Mouse (Mus musculus) myocyte (in vitro differentiated cells): Measurements from ENCODE around the gene Rfx1.

Experiments
- CEBPB ChIP-seq: IDR thresholded peaks from 2 replicates; pipeline ENCODE4 v1.6.1; 2011; ENCODE audit warnings: mild to moderate bottlenecking, moderate library complexity; ENCODE audit not compliant: poor library complexity, insufficient read depth, severe bottlenecking
- E2F4 ChIP-seq: IDR thresholded peaks from one replicate; pipeline ENCODE4 v1.6.1; 2011; ENCODE audit warnings: mild to moderate bottlenecking, control low read depth, moderate library complexity; ENCODE audit not compliant: insufficient read depth
- MAX ChIP-seq: IDR thresholded peaks from one replicate; pipeline ENCODE4 v1.6.1; 2011; ENCODE audit warnings: low read depth, mild to moderate bottlenecking, control low read depth
- MYOD1 ChIP-seq, 3 experiments: IDR thresholded peaks; one replicate each; pipeline ENCODE4 v1.6.1; 2011; ENCODE audit warnings: control low read depth in 2 of 3, low read depth in 2 of 3, mild to moderate bottlenecking in 2 of 3, moderate library complexity in 1 of 3; ENCODE audit not compliant: insufficient read length in 2 of 3, control insufficient read depth in 1 of 3
- MYOG ChIP-seq, 3 experiments: IDR thresholded peaks; one replicate each; pipeline ENCODE4 v1.6.1; 2011; ENCODE audit warnings: control low read depth in 2 of 3, low read depth in 2 of 3, mild to moderate bottlenecking in 2 of 3; ENCODE audit not compliant: insufficient read length in 2 of 3, control insufficient read depth in 1 of 3, insufficient read depth in 1 of 3
- POLR2A ChIP-seq: IDR thresholded peaks from one replicate; pipeline ENCODE4 v1.6.1; 2011; ENCODE audit warnings: low read depth, mild to moderate bottlenecking, control low read depth, moderate library complexity; ENCODE audit not compliant: insufficient read length
- POLR2AphosphoS2 ChIP-seq: IDR thresholded peaks from one replicate; pipeline ENCODE4 v1.6.1; 2011; ENCODE audit warnings: low read depth, control low read depth; ENCODE audit not compliant: insufficient read length
- REST ChIP-seq: IDR thresholded peaks from one replicate; pipeline ENCODE4 v1.6.1; 2011; ENCODE audit warnings: mild to moderate bottlenecking, control low read depth, moderate library complexity; ENCODE audit not compliant: insufficient read depth, insufficient read length
- SRF ChIP-seq: IDR thresholded peaks from one replicate; pipeline ENCODE4 v1.6.1; 2011; ENCODE audit warnings: low read depth; ENCODE audit not compliant: control insufficient read depth, insufficient read length
- TCF12 ChIP-seq: IDR thresholded peaks from one replicate; pipeline ENCODE4 v1.6.1; 2011; ENCODE audit warnings: mild to moderate bottlenecking, control low read depth; ENCODE audit not compliant: poor library complexity, insufficient read depth, severe bottlenecking
- USF1 ChIP-seq: IDR thresholded peaks from one replicate; pipeline ENCODE4 v1.6.1; 2011; ENCODE audit warnings: low read depth, mild to moderate bottlenecking, control low read depth, moderate library complexity

DNA sequence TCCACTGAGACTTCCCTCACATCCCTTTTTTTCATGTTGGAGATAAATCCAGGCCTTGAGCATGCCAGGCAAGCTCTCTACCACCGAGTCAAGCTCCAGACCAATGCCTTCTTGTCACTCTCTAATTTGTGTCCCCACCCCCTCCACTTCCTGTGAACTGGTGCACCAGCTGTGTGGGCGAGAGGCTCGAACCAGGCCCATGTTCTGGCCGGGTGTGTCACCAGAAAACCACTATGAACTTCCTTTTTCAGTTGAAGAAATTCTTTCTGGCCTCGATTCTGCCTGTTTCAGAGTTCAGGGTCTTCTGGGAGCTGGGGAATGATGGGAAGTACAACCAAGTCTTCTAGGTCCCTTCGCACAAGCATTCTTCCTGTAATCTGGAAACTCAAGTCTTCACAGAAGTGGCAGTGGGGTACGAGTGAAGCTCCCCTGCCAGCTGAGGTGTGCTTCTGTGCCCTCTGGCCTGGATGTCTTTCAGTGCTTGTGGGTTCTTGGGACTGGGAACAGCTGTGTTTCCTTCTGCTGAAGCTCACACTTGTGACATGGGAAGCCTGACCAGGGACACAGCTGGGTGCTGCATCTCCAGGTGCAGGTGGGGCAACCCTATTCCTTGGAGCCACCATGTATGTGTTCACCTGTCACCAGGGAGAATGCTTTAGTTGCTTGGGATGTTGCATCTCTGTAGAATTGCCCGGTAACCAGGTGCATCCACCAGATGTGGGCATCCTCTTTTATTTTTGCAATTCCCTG, 2.6 kb upstream of the Rfx1 start:
- TF ChIP-seq POLR2A (no peak), MYOG (IDR thresholded peaks at IDR 0.05; ENCODE audit: control insufficient read depth in 1 of 3, insufficient read depth in 1 of 3, insufficient read length in 2 of 3, low read depth in 2 of 3) (peak in 2 of 3 experiments; percentile 29 to 85), POLR2AphosphoS2 (no peak), E2F4 (no peak), USF1 (no peak), TCF12 (no peak), REST (no peak), MAX (no peak), MYOD1 (IDR thresholded peaks at IDR 0.05; ENCODE audit: control insufficient read depth in 1 of 3, insufficient read length in 2 of 3, low read depth in 2 of 3) (peak in 2 of 3 experiments; percentile 63 to 68), SRF (no peak), CEBPB (no peak)
